Mouse (Mus musculus): ENCODE results near the gene St5. TPM values are rescaled to one million over a fixed set of nuclear protein-coding genes. Genes with fewer than 3 reads are reported as not detected.

Gene St5
- total RNA-seq, 2 experiments from 2014 or later: 14.1 to 16.8 TPM

GRCm38 (mm10) chr7:109616034-109616979 lies 87.1 kb downstream of the St5 start:
- intact Hi-C loops (cut with DNase I): loop anchor here (5.0 kb wide), 2 partner anchors 39 to 89 kb away; no protein-coding TSS in a partner anchor
- DNase-seq (ENCODE audit: low spot score in 2 of 2): peak; percentile 69 to 80

- no peak for DNase-seq (ENCODE audit: low spot score in 2 of 2)
- intact Hi-C loops (cut with DNase I): loop anchor here (5.0 kb wide), 2 partner anchors 38 to 88 kb away; no protein-coding TSS in a partner anchor
Observed at GRCm38 (mm10) chr7:109615601-109616000, 87.8 kb downstream of the St5 start.

- intact Hi-C loops (cut with DNase I): loop anchor here (5.0 kb wide), 2 partner anchors 38 to 88 kb away; no protein-coding TSS in a partner anchor
- no peak for DNase-seq (ENCODE audit: low spot score in 2 of 2)
Observed at GRCm38 (mm10) chr7:109614939-109615338, 88.5 kb downstream of the St5 start.

- DNase-seq (ENCODE audit: low spot score in 2 of 2): no peak
- intact Hi-C loops (cut with DNase I): no loop called here
Observed at GRCm38 (mm10) chr7:109613531-109614021, 89.8 kb downstream of the St5 start.

- intact Hi-C loops (cut with DNase I): no loop called here
- no peak for DNase-seq (ENCODE audit: low spot score in 2 of 2)
Observed at GRCm38 (mm10) chr7:109613051-109613450, 90.4 kb downstream of the St5 start.

GRCm38 (mm10) chr7:109612531-109612930 lies 90.9 kb downstream of the St5 start:
- intact Hi-C loops (cut with DNase I): no loop called here
- no peak for DNase-seq (ENCODE audit: low spot score in 2 of 2)

GRCm38 (mm10) chr7:109610348-109610747 lies 93.1 kb downstream of the St5 start:
- intact Hi-C loops (cut with DNase I): no loop called here
- no peak for DNase-seq (ENCODE audit: low spot score in 2 of 2)

GRCm38 (mm10) chr7:109609565-109610345 lies 93.7 kb downstream of the St5 start:
- intact Hi-C loops (cut with DNase I): no loop called here

GRCm38 (mm10) chr7:109608831-109609230 lies 94.6 kb downstream of the St5 start:
- intact Hi-C loops (cut with DNase I): no loop called here
- DNase-seq (ENCODE audit: low spot score in 2 of 2): no peak

More at GRCm38 (mm10) chr7:109609565-109610345, 93.7 kb downstream of the St5 start:
- DNase-seq (ENCODE audit: low spot score in 2 of 2): no peak

GRCm38 (mm10) chr7:109606994-109607610 lies 96.3 kb downstream of the St5 start:
- intact Hi-C loops (cut with DNase I): no loop called here

GRCm38 (mm10) chr7:109602562-109602961 lies 100.8 kb downstream of the St5 start:
- intact Hi-C loops (cut with DNase I): no loop called here
- no peak for DNase-seq (ENCODE audit: low spot score in 2 of 2)

More at GRCm38 (mm10) chr7:109606994-109607610, 96.3 kb downstream of the St5 start:
- DNase-seq (ENCODE audit: low spot score in 2 of 2): no peak

- no peak for DNase-seq (ENCODE audit: low spot score in 2 of 2)
- intact Hi-C loops (cut with DNase I): no loop called here
Observed at GRCm38 (mm10) chr7:109602022-109602421, 101.4 kb downstream of the St5 start.

GRCm38 (mm10) chr7:109600702-109601101 lies 102.7 kb downstream of the St5 start:
- no peak for DNase-seq (ENCODE audit: low spot score in 2 of 2)
- intact Hi-C loops (cut with DNase I): no loop called here

GRCm38 (mm10) chr7:109599998-109600397 lies 103.4 kb downstream of the St5 start:
- DNase-seq (ENCODE audit: low spot score in 2 of 2): no peak
- intact Hi-C loops (cut with DNase I): no loop called here

- intact Hi-C loops (cut with DNase I): no loop called here
- DNase-seq (ENCODE audit: low spot score in 2 of 2): no peak
Observed at GRCm38 (mm10) chr7:109594845-109595531, 108.4 kb downstream of the St5 start.

GRCm38 (mm10) chr7:109593992-109594391 lies 109.4 kb downstream of the St5 start:
- no peak for DNase-seq (ENCODE audit: low spot score in 2 of 2)
- intact Hi-C loops (cut with DNase I): no loop called here

GRCm38 (mm10) chr7:109592184-109592583 lies 111.2 kb downstream of the St5 start:
- intact Hi-C loops (cut with DNase I): no loop called here

GRCm38 (mm10) chr7:109590576-109590975 lies 112.8 kb downstream of the St5 start:
- intact Hi-C loops (cut with DNase I): no loop called here
- DNase-seq (ENCODE audit: low spot score in 2 of 2): no peak

More at GRCm38 (mm10) chr7:109592184-109592583, 111.2 kb downstream of the St5 start:
- no peak for DNase-seq (ENCODE audit: low spot score in 2 of 2)

- no peak for DNase-seq (ENCODE audit: low spot score in 2 of 2)
- intact Hi-C loops (cut with DNase I): no loop called here
Observed at GRCm38 (mm10) chr7:109588990-109589389, 114.4 kb downstream of the St5 start.

Data from left cerebral cortex, postnatal 14 days (tissue).